16 mouse cellular contexts compared by ENCODE assay signal in the genomic region with DNA sequence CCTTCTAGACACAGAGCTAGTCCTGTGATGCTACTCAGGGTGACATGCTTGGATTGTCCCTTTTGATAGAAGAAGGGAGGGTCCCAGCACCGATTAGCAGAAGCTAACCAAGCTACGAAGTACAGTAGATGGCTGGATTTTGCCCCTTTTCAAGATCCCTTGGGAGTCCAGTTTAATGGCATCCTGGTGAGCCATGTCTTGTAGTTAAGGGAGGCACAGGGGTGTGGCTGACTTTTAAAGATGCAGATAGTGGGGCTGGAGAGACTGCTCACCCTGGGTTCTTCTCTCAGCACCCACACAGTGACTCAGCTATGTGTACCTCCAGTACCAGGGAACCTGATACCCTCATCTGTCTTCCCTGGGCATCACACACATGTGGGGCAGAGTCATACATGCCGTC. TPM values are rescaled to one million over a fixed set of nuclear protein-coding genes. Genes with fewer than 3 reads are reported as not detected.
DNase-seq lines count a peak whose midpoint lies in the region; ATAC-seq lines count a peak whose summit lies in the region.
"Had no signal": no experiment of that assay in that cellular context is flagged by ENCODE, and none has a peak within 500 bp of the region (broad histone marks: within the 10 kb centered on the region; RNA-seq: fewer than 3 reads in every experiment).

No protein-coding gene starts in this region.

- 89% methylated on average over 3 of the region's 3 CpGs for WGBS in hindbrain, embryonic 11.5 days
- 89% methylated on average over 3 of the region's 3 CpGs for WGBS in hindbrain, embryonic 10.5 days
- 72% methylated on average over 3 of the region's 3 CpGs for WGBS in liver, embryonic 16.5 days (ENCODE audit: insufficient replicate concordance)
- WGBS in liver, embryonic 11.5 days: 74% methylated on average over 3 of the region's 3 CpGs
- WGBS in hindbrain, embryonic 16.5 days: 84% methylated on average over 3 of the region's 3 CpGs

- no peak overlapping the region for H3K4me2 ChIP-seq in hindbrain, embryonic 11.5 days (replicated peaks; ENCODE audit: low read depth, low read length)
- no peak overlapping the region for H3K4me2 ChIP-seq in liver, embryonic 16.5 days (ENCODE audit: low read depth, low read length)
- no peak overlapping the region for H3K4me2 ChIP-seq in liver, embryonic 11.5 days
- H3K4me2 ChIP-seq in hindbrain, embryonic 16.5 days (ENCODE audit: low read length): no peak overlapping the region
- H3K4me2 ChIP-seq: heart, embryonic 12.5 days; intestine, embryonic 15.5 days; lung, embryonic 14.5 days had no signal

- DNase-seq in hindbrain, embryonic 11.5 days (ENCODE audit: low spot score): no peak
- no peak for DNase-seq in hindbrain, embryonic 10.5 days (ENCODE audit: low spot score)
- DNase-seq in liver, embryonic 11.5 days (ENCODE audit: low spot score): no peak
- no peak for DNase-seq in urinary bladder, adult 2 months (ENCODE audit: low spot score)
- no peak for DNase-seq in left cerebral cortex, adult 8-10 months (ENCODE audit: low spot score in 2 of 2)
- DNase-seq: adrenal gland, adult 8-10 months; forebrain, postnatal 0 days; gastrocnemius, postnatal 36 days; lung, postnatal 36 days had no signal

- no peak overlapping the region for H3K27ac ChIP-seq in hindbrain, embryonic 11.5 days (ENCODE audit: low read depth, low read length)
- H3K27ac ChIP-seq in hindbrain, embryonic 10.5 days: no peak overlapping the region
- H3K27ac ChIP-seq in liver, embryonic 16.5 days (ENCODE audit: low read length): 0 out of 2 replicates have a peak overlapping the region, but pooled peaks have one; percentile 9
- no peak overlapping the region for H3K27ac ChIP-seq in liver, embryonic 11.5 days (ENCODE audit: low read depth, low read length)
- H3K27ac ChIP-seq in hindbrain, embryonic 16.5 days (ENCODE audit: low read depth, low read length): no peak overlapping the region
- H3K27ac ChIP-seq: intestine, embryonic 15.5 days had no signal

- H3K4me1 ChIP-seq in hindbrain, embryonic 11.5 days (replicated peaks; ENCODE audit: control insufficient read depth, insufficient read depth, low read length): no peaks in the 10 kb centered on the region
- H3K4me1 ChIP-seq in hindbrain, embryonic 10.5 days (replicated peaks): peaks cover 32% of the 10 kb centered on the region
- H3K4me1 ChIP-seq in liver, embryonic 16.5 days (ENCODE audit: control insufficient read depth, low read depth, low read length): peaks cover 17% of the 10 kb centered on the region
- peaks cover 16% of the 10 kb centered on the region for H3K4me1 ChIP-seq in liver, embryonic 11.5 days (replicated peaks; ENCODE audit: control insufficient read depth, insufficient read depth, low read length)
- peaks cover 6% of the 10 kb centered on the region; the same call in 1 of the 2 replicates for H3K4me1 ChIP-seq in hindbrain, embryonic 16.5 days (ENCODE audit: control insufficient read depth, insufficient read depth, low read depth, low read length)

- H3K27me3 ChIP-seq in hindbrain, embryonic 11.5 days (ENCODE audit: control insufficient read depth, insufficient read depth, low read length): no peaks in the 10 kb centered on the region
- no peaks in the 10 kb centered on the region for H3K27me3 ChIP-seq in hindbrain, embryonic 10.5 days (ENCODE audit: insufficient read depth, poor library complexity, severe bottlenecking)
- no peaks in the 10 kb centered on the region for H3K27me3 ChIP-seq in liver, embryonic 16.5 days (ENCODE audit: control insufficient read depth, insufficient read depth, low read depth, low read length)
- no peaks in the 10 kb centered on the region for H3K27me3 ChIP-seq in liver, embryonic 11.5 days (replicated peaks; ENCODE audit: control insufficient read depth, insufficient read depth, low read length)
- H3K27me3 ChIP-seq in hindbrain, embryonic 16.5 days (replicated peaks; ENCODE audit: control insufficient read depth, insufficient read depth, low read length): no peaks in the 10 kb centered on the region
- H3K27me3 ChIP-seq: heart, embryonic 12.5 days; intestine, embryonic 15.5 days had no signal

- H3K9me3 ChIP-seq in hindbrain, embryonic 11.5 days (ENCODE audit: control insufficient read depth, low read length): no peaks in the 10 kb centered on the region
- H3K9me3 ChIP-seq in hindbrain, embryonic 10.5 days: no peaks in the 10 kb centered on the region
- no peaks in the 10 kb centered on the region for H3K9me3 ChIP-seq in liver, embryonic 16.5 days (replicated peaks; ENCODE audit: control insufficient read depth, low read length)
- H3K9me3 ChIP-seq in liver, embryonic 11.5 days (ENCODE audit: control insufficient read depth, low read length): no peaks in the 10 kb centered on the region
- no peaks in the 10 kb centered on the region for H3K9me3 ChIP-seq in hindbrain, embryonic 16.5 days (ENCODE audit: control insufficient read depth, low read length)
- H3K9me3 ChIP-seq: heart, embryonic 12.5 days; intestine, embryonic 15.5 days had no signal

- H3K36me3 ChIP-seq in hindbrain, embryonic 11.5 days (ENCODE audit: control insufficient read depth, insufficient read depth, low read length): 0 out of 2 replicates have a peak, but pooled peaks cover 3% of the 10 kb centered on the region
- peaks cover 5% of the 10 kb centered on the region; the same call in 1 of the 2 replicates for H3K36me3 ChIP-seq in hindbrain, embryonic 10.5 days
- H3K36me3 ChIP-seq in liver, embryonic 16.5 days (ENCODE audit: control insufficient read depth, insufficient read depth): peaks cover 4% of the 10 kb centered on the region; the same call in 1 of the 2 replicates
- peaks cover 1% of the 10 kb centered on the region; the same call in 1 of the 2 replicates for H3K36me3 ChIP-seq in liver, embryonic 11.5 days (ENCODE audit: control insufficient read depth, insufficient read depth, low read length)
- H3K36me3 ChIP-seq in hindbrain, embryonic 16.5 days (ENCODE audit: control insufficient read depth, insufficient read depth, low read length): no peaks in the 10 kb centered on the region

- peak; percentile 33; the same call in 1 of the 2 replicates for ATAC-seq in hindbrain, embryonic 11.5 days (ENCODE audit: low FRiP score)
- ATAC-seq in liver, embryonic 16.5 days (ENCODE audit: low read depth): no peak
- no peak for ATAC-seq in liver, embryonic 11.5 days (replicated peaks; ENCODE audit: low FRiP score)
- ATAC-seq in hindbrain, embryonic 16.5 days: 0 out of 2 replicates have a peak, but pooled peaks have one; percentile 41
- peak; percentile 51 for ATAC-seq in megakaryocyte-erythroid progenitor cell, adult 5-6 weeks (replicated peaks; ENCODE audit: low FRiP score, low TSS enrichment, poor library complexity, severe bottlenecking)
- ATAC-seq: activated CD4-positive, CD25-positive, alpha-beta regulatory T cell, adult 4 months; forebrain, postnatal 0 days; intestine, embryonic 15.5 days had no signal

- H3K4me3 ChIP-seq in hindbrain, embryonic 11.5 days (ENCODE audit: low read depth, low read length): no peak overlapping the region
- no peak overlapping the region for H3K4me3 ChIP-seq in hindbrain, embryonic 10.5 days
- no peak overlapping the region for H3K4me3 ChIP-seq in liver, embryonic 16.5 days (ENCODE audit: low read depth, low read length)
- H3K4me3 ChIP-seq in liver, embryonic 11.5 days (ENCODE audit: low read depth, low read length): no peak overlapping the region
- no peak overlapping the region for H3K4me3 ChIP-seq in hindbrain, embryonic 16.5 days (ENCODE audit: low read length)
- H3K4me3 ChIP-seq: heart, embryonic 12.5 days; intestine, embryonic 15.5 days had no signal

- no peak overlapping the region for H3K9ac ChIP-seq in hindbrain, embryonic 11.5 days (ENCODE audit: low read depth, low read length)
- no peak overlapping the region for H3K9ac ChIP-seq in liver, embryonic 16.5 days (ENCODE audit: low read depth, low read length)
- H3K9ac ChIP-seq in liver, embryonic 11.5 days (ENCODE audit: low read depth, low read length): no peak overlapping the region
- no peak overlapping the region for H3K9ac ChIP-seq in hindbrain, embryonic 16.5 days (ENCODE audit: low read depth, low read length)
- H3K9ac ChIP-seq: forebrain, postnatal 0 days; heart, embryonic 12.5 days; intestine, embryonic 15.5 days; lung, embryonic 14.5 days had no signal

RNA-seq across cellular contexts. Expression of a gene that starts 20.1 kb away (rescaled TPM):
- 4.8 and 5.9 TPM in 2 replicates for polyA plus RNA-seq in hindbrain, embryonic 11.5 days (2014; fragmentation: Nextera tagmentation; extraction: Ambion mirVana)
- polyA plus RNA-seq in hindbrain, embryonic 10.5 days (2016; fragmentation: Nextera tagmentation; extraction: Ambion mirVana): 3.2 and 5.0 TPM in 2 replicates
- polyA plus RNA-seq in liver, embryonic 16.5 days (2015; fragmentation: Nextera tagmentation; extraction: Ambion mirVana): 5.6 and 6.3 TPM in 2 replicates
- polyA plus RNA-seq in liver, embryonic 11.5 days (2014; fragmentation: Nextera tagmentation; extraction: Ambion mirVana): 5.7 and 6.8 TPM in 2 replicates
- 4.1 and 5.3 TPM in 2 replicates for polyA plus RNA-seq in hindbrain, embryonic 16.5 days (2015; fragmentation: Nextera tagmentation; extraction: Ambion mirVana)
- total RNA-seq in megakaryocyte-erythroid progenitor cell, adult 5-6 weeks (2014; fragmentation: Nextera tagmentation): 15.7 and 29.5 TPM in 2 replicates
- total RNA-seq in megakaryocyte-erythroid progenitor cell, adult 5-6 weeks (2017): 17.7 and 33.4 TPM in 2 replicates
- 25.0 and 25.5 TPM in 2 replicates for polyA plus RNA-seq in urinary bladder, adult 2 months (2012; rRNA removed)
- total RNA-seq in left cerebral cortex, adult 8-10 months (2022): 10 to 100 TPM; 20.3 to 21.7 (median 20.9) TPM

Comparison
In these comparisons a context has a peak if more than half of its experiments do, and no peak if none do; other contexts are left out.
1. ATAC-seq: peak in hindbrain, embryonic 11.5 days (single experiment), hindbrain, embryonic 16.5 days (single experiment) and megakaryocyte-erythroid progenitor cell, adult 5-6 weeks (single experiment); none in liver, embryonic 16.5 days (single experiment) and liver, embryonic 11.5 days (single experiment).